Mouse (Mus musculus): ENCODE measurements around the gene Nlrx1.

DNA sequence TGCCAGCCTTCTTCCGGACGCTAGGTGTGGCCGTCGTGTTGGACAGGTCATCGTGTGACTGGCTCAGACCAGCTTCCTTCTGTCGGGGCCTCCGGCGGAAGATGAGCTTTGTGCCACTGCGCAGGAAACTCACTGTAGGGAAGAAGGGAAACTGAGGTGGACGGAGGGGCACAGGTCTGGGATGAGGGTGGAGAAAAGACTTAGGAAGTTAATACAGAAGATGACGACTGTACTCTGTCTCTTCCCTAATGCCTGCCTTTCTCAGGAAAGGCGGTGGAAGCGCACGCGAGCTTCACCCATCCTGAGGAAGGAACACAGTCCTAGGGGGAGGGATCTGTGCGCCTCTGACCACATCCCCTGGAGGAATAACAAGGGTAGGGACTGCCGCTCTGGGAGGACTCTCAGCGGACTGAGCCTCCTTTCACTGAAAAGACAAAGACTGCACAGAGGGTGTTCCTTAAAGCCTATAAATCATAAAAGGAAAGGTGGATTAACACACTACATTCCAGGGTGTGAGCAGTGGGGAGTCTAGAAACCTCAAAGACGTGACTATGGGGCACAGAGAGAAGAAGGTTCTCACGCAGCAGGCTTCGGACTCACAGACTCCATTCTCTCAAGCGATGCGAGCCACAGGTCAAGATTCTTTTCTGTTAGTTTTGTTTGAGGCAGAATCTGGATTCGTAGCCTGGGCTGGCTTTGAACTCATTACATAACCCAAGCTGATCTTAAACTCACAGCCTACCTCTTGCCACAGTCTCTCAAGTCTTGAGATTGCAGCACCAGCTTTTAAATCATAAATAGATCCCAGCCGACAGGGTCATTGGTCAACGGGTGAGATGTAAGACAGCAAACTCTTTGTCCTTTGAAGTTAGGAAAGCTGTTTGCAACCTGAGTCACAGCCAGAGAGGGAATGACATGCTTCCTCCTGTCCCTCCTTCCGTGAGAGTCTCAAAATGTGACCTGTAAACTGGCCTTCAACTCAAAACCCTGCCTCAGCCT lies 43.0 kb upstream of the Nlrx1 start:
- no peak for TF ChIP-seq CTCF (conservative IDR thresholded peaks at IDR 0.05; ENCODE audit: insufficient read depth, insufficient read length, low read depth, low read length)
- TF ChIP-seq POLR2A (IDR thresholded peaks at IDR 0.05; ENCODE audit: low read depth, low read length): no peak
